In genomic region chr15:9131499-9131888, GRCm38 (mm10) we compare ENCODE assay signal across 11 mouse cellular contexts. TPM values are rescaled to one million over a fixed set of nuclear protein-coding genes. Genes with fewer than 3 reads are reported as not detected.
DNase-seq lines count a peak whose midpoint lies in the region; ATAC-seq lines count a peak whose summit lies in the region.
"Had no signal": no experiment of that assay in that cellular context is flagged by ENCODE, and none has a peak within 500 bp of the region (broad histone marks: within the 10 kb centered on the region; RNA-seq: fewer than 3 reads in every experiment).

No protein-coding gene starts in this region.

- no peak overlapping the region for H3K9ac ChIP-seq in intestine, embryonic 16.5 days (ENCODE audit: low read depth, low read length)
- H3K9ac ChIP-seq: heart, embryonic 15.5 days; liver, embryonic 14.5 days had no signal

- peak; percentile 86 for ATAC-seq in common myeloid progenitor, adult 5-6 weeks (replicated peaks; ENCODE audit: low read depth, poor library complexity, severe bottlenecking)
- peak; percentile 38; the same call in 1 of the 2 replicates for ATAC-seq in intestine, embryonic 16.5 days

- peak; percentile 19 for DNase-seq in lung, postnatal 36 days
- no peak for DNase-seq in lung, postnatal 14 days
- DNase-seq in skeletal muscle tissue, adult 2 months (ENCODE audit: low read depth, low spot score), result peak; percentile 19
- no peak for DNase-seq in right cerebral cortex, adult 18-20 months
- DNase-seq in urinary bladder, postnatal 4 days (ENCODE audit: low spot score in 2 of 2), result no peak
- DNase-seq: cerebellum, adult 11 months had no signal

- no peak overlapping the region for H3K4me3 ChIP-seq in intestine, embryonic 16.5 days (ENCODE audit: low read length)
- H3K4me3 ChIP-seq: heart, embryonic 15.5 days; layer of hippocampus, adult 2 months had no signal

- no peaks in the 10 kb centered on the region for H3K9me3 ChIP-seq in intestine, embryonic 16.5 days (ENCODE audit: control insufficient read depth, low read length)
- H3K9me3 ChIP-seq: heart, embryonic 15.5 days had no signal

- peaks cover 7% of the 10 kb centered on the region; the same call in 1 of the 2 replicates for H3K36me3 ChIP-seq in intestine, embryonic 16.5 days (ENCODE audit: control insufficient read depth, insufficient read depth, low read length)

- peaks cover 31% of the 10 kb centered on the region for H3K4me1 ChIP-seq in intestine, embryonic 16.5 days (ENCODE audit: control insufficient read depth, insufficient read depth, low read length)

- no peaks in the 10 kb centered on the region for H3K27me3 ChIP-seq in intestine, embryonic 16.5 days (replicated peaks; ENCODE audit: control insufficient read depth, insufficient read depth, low read length)
- H3K27me3 ChIP-seq: heart, embryonic 15.5 days had no signal

- no peak overlapping the region for H3K4me2 ChIP-seq in intestine, embryonic 16.5 days (ENCODE audit: low read depth, low read length)
- H3K4me2 ChIP-seq: heart, embryonic 15.5 days had no signal

- peak overlapping the region; percentile 73 for H3K27ac ChIP-seq in intestine, embryonic 16.5 days (ENCODE audit: low read length)
- H3K27ac ChIP-seq: heart, embryonic 15.5 days; layer of hippocampus, adult 2 months; liver, embryonic 14.5 days had no signal

- WGBS in intestine, embryonic 16.5 days, result 44% methylated on average over 4 of the region's 4 CpGs

RNA-seq across cellular contexts. Expression of gene Lmbrd2, which starts 8.9 kb away (rescaled TPM):
- 5.3 and 10.5 TPM in 2 replicates for total RNA-seq in common myeloid progenitor, adult 5-6 weeks (2017)
- polyA plus RNA-seq in intestine, embryonic 16.5 days (2015; fragmentation: Nextera tagmentation; extraction: Ambion mirVana), result 3.1 and 3.6 TPM in 2 replicates

RNA-seq across cellular contexts. Expression of gene Skp2, which starts 23.7 kb away (rescaled TPM):
- total RNA-seq in common myeloid progenitor, adult 5-6 weeks (2017), result 19.1 and 20.0 TPM in 2 replicates
- 43.5 and 47.8 TPM in 2 replicates for polyA plus RNA-seq in intestine, embryonic 16.5 days (2015; fragmentation: Nextera tagmentation; extraction: Ambion mirVana)

Comparison
In these comparisons a context has a peak if more than half of its experiments do, and no peak if none do; other contexts are left out.
1. DNase-seq: peak in lung, postnatal 36 days (single experiment) and skeletal muscle tissue, adult 2 months (single experiment); none in lung, postnatal 14 days (single experiment), right cerebral cortex, adult 18-20 months (single experiment) and urinary bladder, postnatal 4 days (0 of 2).